Mouse (Mus musculus): ENCODE measurements at regions not wholly inside any gene's neighbourhood (a gene's known extent, or its start where the extent isn't known, plus 50 kb on each side); places are given as distances from the start of the nearest gene placed in this dataset.

- H3K27ac ChIP-seq, result no peak overlapping the region
- WGBS (ENCODE audit: insufficient replicate concordance), result 64% methylated on average over 6 of the region's 6 CpGs
- H3K36me3 ChIP-seq (replicated peaks; ENCODE audit: control insufficient read depth, insufficient read depth, low read depth), result no peaks in the 10 kb centered on the region
- no peak overlapping the region for H3K9ac ChIP-seq (replicated peaks)
- TF ChIP-seq CTCF (IDR thresholded peaks at IDR 0.05; ENCODE audit: low read depth) (no peak), EP300 (IDR thresholded peaks at IDR 0.05; ENCODE audit: low read depth) (no peak)
- H3K27me3 ChIP-seq (ENCODE audit: control insufficient read depth, insufficient read depth, low read length), result no peaks in the 10 kb centered on the region
- H3K9me3 ChIP-seq (ENCODE audit: control insufficient read depth, low read length), result no peaks in the 10 kb centered on the region
- H3K4me3 ChIP-seq (ENCODE audit: insufficient read depth in 1 of 2, low read depth in 2 of 2, low read length in 2 of 2), result no peak overlapping the region
- no peak for DNase-seq (ENCODE audit: low read depth in 3 of 3, low spot score in 3 of 3)
- no peak for ATAC-seq (ENCODE audit: insufficient read depth)
- H3K4me1 ChIP-seq (replicated peaks; ENCODE audit: control insufficient read depth in 2 of 2, insufficient read depth in 2 of 2, low read length in 1 of 2), result no peaks in the 10 kb centered on the region
- no peak overlapping the region for H3K4me2 ChIP-seq (ENCODE audit: low read depth)
These were observed 57.4 kb upstream of the Shisa3 start for GRCm38 (mm10) chr5:67550257-67550656.

GRCm38 (mm10) chr5:67551668-67552390 lies 55.9 kb upstream of the Shisa3 start:
- H3K27me3 ChIP-seq (ENCODE audit: control insufficient read depth, insufficient read depth, low read length), result no peaks in the 10 kb centered on the region

GRCm38 (mm10) chr5:67552865-67553264 lies 54.8 kb upstream of the Shisa3 start:
- no peak for DNase-seq (ENCODE audit: low read depth in 3 of 3, low spot score in 3 of 3)
- no peak for TF ChIP-seq CTCF (IDR thresholded peaks at IDR 0.05; ENCODE audit: low read depth)
- TF ChIP-seq EP300 (IDR thresholded peaks at IDR 0.05; ENCODE audit: low read depth), result no peak
- Histone ChIP-seq H3K27me3 (ENCODE audit: control insufficient read depth, insufficient read depth, low read length) (no peaks in the 10 kb centered on the region), H3K9ac (replicated peaks) (no peak overlapping the region), H3K36me3 (replicated peaks; ENCODE audit: control insufficient read depth, insufficient read depth, low read depth) (no peaks in the 10 kb centered on the region), H3K4me1 (replicated peaks; ENCODE audit: control insufficient read depth in 2 of 2, insufficient read depth in 2 of 2, low read length in 1 of 2) (no peaks in the 10 kb centered on the region), H3K9me3 (ENCODE audit: control insufficient read depth, low read length) (no peaks in the 10 kb centered on the region), H3K4me3 (ENCODE audit: insufficient read depth in 1 of 2, low read depth in 2 of 2, low read length in 2 of 2) (no peak overlapping the region), H3K4me2 (ENCODE audit: low read depth) (no peak overlapping the region), H3K27ac (no peak overlapping the region)
- 58% methylated on average over 2 of the region's 2 CpGs for WGBS (ENCODE audit: insufficient replicate concordance)
- ATAC-seq (ENCODE audit: insufficient read depth), result no peak

More at GRCm38 (mm10) chr5:67551668-67552390, 55.9 kb upstream of the Shisa3 start:
- no peak overlapping the region for H3K27ac ChIP-seq
- no peaks in the 10 kb centered on the region for H3K9me3 ChIP-seq (ENCODE audit: control insufficient read depth, low read length)
- ATAC-seq (ENCODE audit: insufficient read depth) (no peak), DNase-seq (ENCODE audit: low read depth in 3 of 3, low spot score in 3 of 3) (no peak)
- H3K4me3 ChIP-seq (ENCODE audit: insufficient read depth in 1 of 2, low read depth in 2 of 2, low read length in 2 of 2), result no peak overlapping the region
- no peaks in the 10 kb centered on the region for H3K4me1 ChIP-seq (replicated peaks; ENCODE audit: control insufficient read depth in 2 of 2, insufficient read depth in 2 of 2, low read length in 1 of 2)
- WGBS (ENCODE audit: insufficient replicate concordance), result 70% methylated on average over 6 of the region's 6 CpGs
- H3K4me2 ChIP-seq (ENCODE audit: low read depth), result no peak overlapping the region
- H3K36me3 ChIP-seq (replicated peaks; ENCODE audit: control insufficient read depth, insufficient read depth, low read depth), result no peaks in the 10 kb centered on the region
- TF ChIP-seq CTCF (IDR thresholded peaks at IDR 0.05; ENCODE audit: low read depth) (no peak), EP300 (IDR thresholded peaks at IDR 0.05; ENCODE audit: low read depth) (no peak)
- no peak overlapping the region for H3K9ac ChIP-seq (replicated peaks)
